Mouse (Mus musculus) E14TG2a.4 (cell line): Measurements from ENCODE around the gene Coq10a.

Experiments
- CTCF ChIP-seq: conservative IDR thresholded peaks from 2 replicates; pipeline ENCODE4 v1.5.1; 2014; ENCODE audit warnings: low read length
- NANOG ChIP-seq: IDR thresholded peaks from 2 replicates; pipeline ENCODE4 v1.6.1; 2014; ENCODE audit warnings: borderline replicate concordance, low read length, mixed read lengths
- POU5F1 ChIP-seq: IDR thresholded peaks from 2 replicates; pipeline ENCODE4 v1.6.1; 2014; ENCODE audit warnings: low read length, borderline replicate concordance

GRCm38 (mm10) chr10:128361836-128362235, 7.0 kb downstream of the Coq10a start:
- TF ChIP-seq CTCF (no peak), POU5F1 (no peak), NANOG (no peak)
